Comparison of ENCODE assay signal across 1 mouse cellular context in genomic region chr9:21239465-21239848, GRCm38 (mm10).
TF ChIP-seq lines count a peak whose summit lies in the region.

No protein-coding gene starts in this region.

TF ChIP-seq in CH12.LX, 34 proteins besides CTCF, POLR2A, EP300 and RAD21:
- no peak for TF ChIP-seq POLR2AphosphoS2 (IDR thresholded peaks at IDR 0.05; ENCODE audit: low read depth, low read length)
- no peak for TF ChIP-seq PAX5 (IDR thresholded peaks at IDR 0.05; ENCODE audit: low read length)
- TF ChIP-seq TBP (conservative IDR thresholded peaks at IDR 0.05; ENCODE audit: low read depth, low read length) = no peak
- TF ChIP-seq KAT2A (IDR thresholded peaks at IDR 0.05; ENCODE audit: insufficient replicate concordance, low read length) = no peak
- no peak for TF ChIP-seq MAFK (IDR thresholded peaks at IDR 0.05; ENCODE audit: insufficient replicate concordance, low read length)
- TF ChIP-seq ETS1 (conservative IDR thresholded peaks at IDR 0.05; ENCODE audit: low read depth, low read length) = no peak
- TF ChIP-seq SMC3 (IDR thresholded peaks at IDR 0.05; ENCODE audit: low read depth, low read length) = no peak
- no peak for TF ChIP-seq CHD2 (IDR thresholded peaks at IDR 0.05; ENCODE audit: low read length)
- no peak for TF ChIP-seq ZMIZ1 (IDR thresholded peaks at IDR 0.05; ENCODE audit: low read depth, low read length)
- no peak for TF ChIP-seq TCF12 (IDR thresholded peaks at IDR 0.05; ENCODE audit: low read depth, low read length)
- TF ChIP-seq SIN3A (IDR thresholded peaks at IDR 0.05; ENCODE audit: low read length) = no peak
- no peak for TF ChIP-seq RCOR1 (conservative IDR thresholded peaks at IDR 0.05; ENCODE audit: low read depth, low read length)
- no peak for TF ChIP-seq UBTF (IDR thresholded peaks at IDR 0.05; ENCODE audit: low read depth, low read length)
- no peak for TF ChIP-seq E2F4 (IDR thresholded peaks at IDR 0.05; ENCODE audit: insufficient replicate concordance, low read depth, low read length)
- no peak for TF ChIP-seq IRF4 (IDR thresholded peaks at IDR 0.05; ENCODE audit: low read depth, low read length)
- TF ChIP-seq ZNF384 (IDR thresholded peaks at IDR 0.05; ENCODE audit: low read depth, low read length) = no peak
- no peak for TF ChIP-seq JUN (IDR thresholded peaks at IDR 0.05; ENCODE audit: insufficient read depth, low read depth, low read length)
